Mouse (Mus musculus): Measurements from ENCODE around the gene Zfp111. TPM values are rescaled to one million over a fixed set of nuclear protein-coding genes. Genes with fewer than 3 reads are reported as not detected.

Gene Zfp111
- total RNA-seq, 2 experiments from 2014 or later: 2.1 to 2.7 TPM

- no peak for DNase-seq
- intact Hi-C loops (cut with DNase I): no loop called here
Observed at GRCm38 (mm10) chr7:24172191-24172590, 39.1 kb downstream of the Zfp111 start.

DNA sequence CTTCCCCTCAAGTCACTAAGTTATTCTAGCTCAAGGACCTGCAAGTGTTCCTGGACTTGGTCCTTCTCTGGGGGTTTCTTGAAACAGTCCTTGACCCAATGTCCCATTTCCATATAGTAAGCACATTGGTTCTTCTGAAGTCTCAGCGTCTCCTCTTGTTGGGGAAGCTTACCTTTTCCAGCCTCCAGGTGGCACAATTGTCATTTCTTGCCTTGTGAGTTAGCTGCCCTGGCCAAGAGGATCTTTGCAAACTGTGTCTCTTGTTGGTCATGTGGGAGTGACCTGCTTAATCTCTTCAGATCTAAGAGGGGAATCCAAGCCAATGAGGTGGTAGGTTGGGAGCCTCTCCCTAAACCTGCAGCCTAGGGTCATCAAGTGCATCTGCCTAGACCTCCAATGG is 58.0 kb downstream of the Zfp111 start:
- intact Hi-C loops (cut with DNase I): no loop called here
- no peak for DNase-seq

Other genes with a start within 250 kb of the Zfp111 start
- not detected for gene Vmn1r181, start 236.8 kb downstream of the Zfp111 start, total RNA-seq (2021)
- gene V1rd19, start 209.8 kb downstream of the Zfp111 start, total RNA-seq (2021): not detected
- not detected for gene Vmn1r183, start 158.2 kb downstream of the Zfp111 start, total RNA-seq (2021)
- 10 to 100 TPM; 10.0 to 10.4 TPM for gene Zfp180, start 129.5 kb downstream of the Zfp111 start, total RNA-seq (2021)
- gene Zfp112, start 99.1 kb downstream of the Zfp111 start, total RNA-seq (2021): 1 to 10 TPM; 4.8 to 4.9 TPM
- 1 to 10 TPM; 3.5 to 5.0 TPM for gene Zfp235, start 77.3 kb downstream of the Zfp111 start, total RNA-seq (2021)
- under 1 TPM; 0.33 to 0.35 TPM for gene Zfp114, start 36.4 kb downstream of the Zfp111 start, total RNA-seq (2021)
- 1 to 10 TPM; 1.9 to 2.5 TPM for gene Zfp109, start 26.1 kb upstream of the Zfp111 start, total RNA-seq (2021)
- gene Zfp108, start 43.4 kb upstream of the Zfp111 start, total RNA-seq (2021): 1 to 10 TPM; 1.2 to 1.9 TPM
- 1 to 10 TPM; 3.6 to 3.8 TPM for gene Zfp93, start 59.0 kb upstream of the Zfp111 start, total RNA-seq (2021)
- 1 to 10 TPM; 2.5 to 2.7 TPM for gene Zfp61, start 89.8 kb upstream of the Zfp111 start, total RNA-seq (2021)
- gene Zfp94, start 105.2 kb upstream of the Zfp111 start, total RNA-seq (2021): 1 to 10 TPM; 1.5 to 1.9 TPM
- gene Tescl, start 122.5 kb upstream of the Zfp111 start, total RNA-seq (2021): not detected
- gene Lypd5, start 137.8 kb upstream of the Zfp111 start, total RNA-seq (2021): not detected
- 1 to 10 TPM in 1 of 2 experiments, under 1 TPM in 1; 0.42 to 1.2 TPM for gene Kcnn4, start 158.8 kb upstream of the Zfp111 start, total RNA-seq (2021)
- gene Smg9, start 188.2 kb upstream of the Zfp111 start, total RNA-seq (2021): 10 to 100 TPM in 1 of 2 experiments, 1 to 10 TPM in 1; 9.8 to 11.5 TPM
- not detected for gene Irgc1, start 240.9 kb upstream of the Zfp111 start, total RNA-seq (2021)

Measured in gastrocnemius, postnatal 36 days (tissue).